Mouse (Mus musculus) CH12.LX (cell line): ENCODE measurements around the gene Rybp.

Experiments
- BHLHE40 ChIP-seq: IDR thresholded peaks from 2 replicates; pipeline ENCODE4 v1.6.1; 2011; ENCODE audit warnings: mild to moderate bottlenecking, low read depth, low read length, improper control_type of control experiment
- CTCF ChIP-seq, 2 experiments: IDR thresholded peaks in 1 of 2; conservative IDR thresholded peaks in 1 of 2; 2 replicates each; pipeline ENCODE4 v1.5.1; 2011 to 2012; ENCODE audit warnings: low read depth in 2 of 2, low read length in 2 of 2, improper control_type of control experiment in 1 of 2, inconsistent platforms in 1 of 2, mild to moderate bottlenecking in 1 of 2, moderate library complexity in 1 of 2
- E2F4 ChIP-seq: IDR thresholded peaks from 2 replicates; pipeline ENCODE4 v1.6.1; 2011; ENCODE audit warnings: low read depth, low read length, improper control_type of control experiment; ENCODE audit not compliant: insufficient replicate concordance
- ETS1 ChIP-seq: conservative IDR thresholded peaks from 2 replicates; pipeline ENCODE4 v1.6.1; 2012; ENCODE audit warnings: low read depth, mild to moderate bottlenecking, inconsistent platforms, low read length, improper control_type of control experiment, moderate library complexity
- JUND ChIP-seq: conservative IDR thresholded peaks from 2 replicates; pipeline ENCODE4 v1.6.1; 2011; ENCODE audit warnings: low read depth, low read length, improper control_type of control experiment
- MAZ ChIP-seq: IDR thresholded peaks from 2 replicates; pipeline ENCODE4 v1.6.1; 2012; ENCODE audit warnings: low read depth, mild to moderate bottlenecking, inconsistent platforms, low read length, improper control_type of control experiment, moderate library complexity
- MYC ChIP-seq: IDR thresholded peaks from 2 replicates; pipeline ENCODE4 v1.6.1; 2011; ENCODE audit warnings: low read depth, mild to moderate bottlenecking, improper control_type of control experiment, low read length
- POLR2A ChIP-seq: IDR thresholded peaks from 2 replicates; pipeline ENCODE4 v1.6.1; 2011; ENCODE audit warnings: low read depth, mild to moderate bottlenecking, improper control_type of control experiment, low read length
- SMC3 ChIP-seq: IDR thresholded peaks from 2 replicates; pipeline ENCODE4 v1.6.1; 2011; ENCODE audit warnings: low read depth, low read length, improper control_type of control experiment
- USF1 ChIP-seq: IDR thresholded peaks from 2 replicates; pipeline ENCODE4 v1.6.1; 2014; ENCODE audit warnings: low read depth, mild to moderate bottlenecking, inconsistent platforms, low read length, improper control_type of control experiment
- USF2 ChIP-seq: conservative IDR thresholded peaks from 2 replicates; pipeline ENCODE4 v1.6.1; 2011; ENCODE audit warnings: low read depth, low read length, improper control_type of control experiment
- ZC3H11A ChIP-seq: IDR thresholded peaks from 2 replicates; pipeline ENCODE4 v1.6.1; 2012; ENCODE audit warnings: low read depth, mild to moderate bottlenecking, inconsistent platforms, low read length, improper control_type of control experiment

DNA sequence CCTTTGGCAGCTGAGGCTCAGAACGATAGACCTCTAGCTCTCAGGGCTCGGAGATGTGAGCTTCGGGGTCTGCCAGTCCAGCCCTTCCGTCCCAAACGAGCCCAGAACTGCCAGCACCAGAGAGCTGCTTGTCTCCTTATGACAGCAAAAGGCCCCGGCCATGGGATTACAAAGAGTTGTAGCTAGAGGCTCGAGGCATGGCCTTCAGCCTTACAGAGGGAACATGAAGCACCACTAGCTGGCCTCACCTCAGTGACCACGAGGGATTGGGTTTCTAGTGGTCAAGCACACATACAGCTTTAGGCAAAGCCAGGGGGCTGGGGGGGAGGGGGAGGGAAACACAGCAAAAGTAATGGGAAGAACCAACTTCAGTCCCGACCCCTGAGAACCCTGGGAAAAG lies 43.8 kb upstream of the Rybp start:
- TF ChIP-seq USF2 (no peak), CTCF (conservative IDR thresholded peaks at IDR 0.05 in 1 of 2, IDR thresholded peaks at IDR 0.05 in 1 of 2; ENCODE audit: low read depth in 2 of 2, low read length in 2 of 2) (no peak), SMC3 (no peak), MAZ (no peak), ZC3H11A (no peak), BHLHE40 (no peak), E2F4 (no peak), ETS1 (no peak), POLR2A (no peak), JUND (no peak), USF1 (no peak), MYC (no peak)
